Mouse (Mus musculus) spleen, embryonic (tissue): ENCODE measurements around the gene Ssh1.

Source experiments
- CTCF ChIA-PET: fragments of 350-600 bp; sonication (Branson Sonifier 250); formaldehyde crosslinking; loops from one replicate; lab custom pipeline; 2022; lab: Charles Lee

Ssh1 gene

GRCm38 (mm10) chr5:113933480-113933879 is 60.2 kb downstream of the Ssh1 start:
- CTCF ChIA-PET = no interaction called here

GRCm38 (mm10) chr5:113932310-113932709 is 61.4 kb downstream of the Ssh1 start:
- CTCF ChIA-PET = interaction anchor here (0.6 kb wide), 1 partner anchor 51 kb away, joined by 4 read pairs; no protein-coding TSS in a partner anchor

GRCm38 (mm10) chr5:113930648-113931609 is 62.8 kb downstream of the Ssh1 start:
- CTCF ChIA-PET = interaction anchor here (0.6 kb wide), 1 partner anchor 62 kb away, joined by 4 read pairs; no protein-coding TSS in a partner anchor

- CTCF ChIA-PET = no interaction called here
These were observed 63.6 kb downstream of the Ssh1 start for GRCm38 (mm10) chr5:113929950-113930647.

GRCm38 (mm10) chr5:113929526-113929925 is 64.2 kb downstream of the Ssh1 start:
- CTCF ChIA-PET = no interaction called here

GRCm38 (mm10) chr5:113924608-113925007 is 69.1 kb downstream of the Ssh1 start:
- CTCF ChIA-PET = no interaction called here

- CTCF ChIA-PET = no interaction called here
These were observed 72.2 kb downstream of the Ssh1 start for GRCm38 (mm10) chr5:113921310-113922166.

GRCm38 (mm10) chr5:113919060-113919459 is 74.6 kb downstream of the Ssh1 start:
- CTCF ChIA-PET = no interaction called here

GRCm38 (mm10) chr5:113918654-113919053 is 75.0 kb downstream of the Ssh1 start:
- CTCF ChIA-PET = no interaction called here

GRCm38 (mm10) chr5:113910705-113911104 is 83.0 kb downstream of the Ssh1 start:
- CTCF ChIA-PET = interaction anchor here (1.0 kb wide), 1 partner anchor 12 kb away, joined by 3 read pairs; no protein-coding TSS in a partner anchor

- CTCF ChIA-PET = interaction anchor here (1.0 kb wide), 1 partner anchor 12 kb away, joined by 3 read pairs; no protein-coding TSS in a partner anchor
These were observed 83.5 kb downstream of the Ssh1 start for GRCm38 (mm10) chr5:113910065-113910701.

- CTCF ChIA-PET = interaction anchor here (0.9 kb wide), 1 partner anchor 40 kb away, joined by 5 read pairs; no protein-coding TSS in a partner anchor
These were observed 84.9 kb downstream of the Ssh1 start, which contains the start of gene Coro1c for GRCm38 (mm10) chr5:113908592-113909441. Gene Coro1c (minus strand): TSS chr5:113908758.

- CTCF ChIA-PET = no interaction called here
These were observed 85.7 kb downstream of the Ssh1 start for GRCm38 (mm10) chr5:113907786-113908567.

- CTCF ChIA-PET = no interaction called here
These were observed 86.5 kb downstream of the Ssh1 start for GRCm38 (mm10) chr5:113906958-113907735.

GRCm38 (mm10) chr5:113904987-113905386 is 88.7 kb downstream of the Ssh1 start:
- CTCF ChIA-PET = no interaction called here

GRCm38 (mm10) chr5:113902983-113903382 is 90.7 kb downstream of the Ssh1 start:
- CTCF ChIA-PET = no interaction called here

- CTCF ChIA-PET = interaction anchor here (0.6 kb wide), 1 partner anchor 10 kb away, joined by 3 read pairs; no protein-coding TSS in a partner anchor
These were observed 91.7 kb downstream of the Ssh1 start for GRCm38 (mm10) chr5:113902017-113902416.

- CTCF ChIA-PET = interaction anchor here (0.6 kb wide), 1 partner anchor 11 kb away, joined by 3 read pairs; no protein-coding TSS in a partner anchor
These were observed 92.6 kb downstream of the Ssh1 start for GRCm38 (mm10) chr5:113901074-113901571.
